Mouse (Mus musculus) thymus, postnatal 4 days (tissue): ENCODE measurements around the gene Hmga2.
"Not testable (repeated sequence)": the region's sequence is repeated elsewhere in the genome, so short reads cannot be mapped to it uniquely, and the experiment has no call there.

Experiments used
- DNase-seq: peaks from one replicate; pipeline ENCODE4 v3.0.0; 2021

Hmga2 gene

GRCm38 (mm10) chr10:120389707-120390106 lies 86.6 kb downstream of the Hmga2 start:
- no peak for DNase-seq

GRCm38 (mm10) chr10:120388966-120389365 lies 87.3 kb downstream of the Hmga2 start:
- no peak for DNase-seq

GRCm38 (mm10) chr10:120388400-120388871 lies 87.8 kb downstream of the Hmga2 start:
- no peak for DNase-seq

GRCm38 (mm10) chr10:120387105-120387504 lies 89.2 kb downstream of the Hmga2 start:
- DNase-seq, result no peak

- no peak for DNase-seq
These were observed 91.3 kb downstream of the Hmga2 start for GRCm38 (mm10) chr10:120384797-120385600.

GRCm38 (mm10) chr10:120384040-120384439 lies 92.2 kb downstream of the Hmga2 start:
- DNase-seq, result no peak

GRCm38 (mm10) chr10:120377795-120378194 lies 98.5 kb downstream of the Hmga2 start:
- DNase-seq, result no peak

GRCm38 (mm10) chr10:120377327-120377752 lies 98.9 kb downstream of the Hmga2 start:
- peak; percentile 14 for DNase-seq

- DNase-seq, result no peak
These were observed 100.8 kb downstream of the Hmga2 start for GRCm38 (mm10) chr10:120375438-120375837.

GRCm38 (mm10) chr10:120371215-120371614 lies 105.1 kb downstream of the Hmga2 start:
- no peak for DNase-seq

GRCm38 (mm10) chr10:120369187-120369805 lies 107.0 kb downstream of the Hmga2 start:
- no peak for DNase-seq

GRCm38 (mm10) chr10:120366173-120366592 lies 110.1 kb downstream of the Hmga2 start:
- DNase-seq, result not testable (repeated sequence)

GRCm38 (mm10) chr10:120365380-120366172 lies 110.7 kb downstream of the Hmga2 start:
- DNase-seq, result no peak

- DNase-seq, result no peak
These were observed 112.2 kb downstream of the Hmga2 start for GRCm38 (mm10) chr10:120363983-120364582.

- DNase-seq, result not testable (repeated sequence)
These were observed 112.8 kb downstream of the Hmga2 start for GRCm38 (mm10) chr10:120363298-120363982.

- no peak for DNase-seq
These were observed 121.7 kb downstream of the Hmga2 start for GRCm38 (mm10) chr10:120354523-120355030.

- no peak for DNase-seq
These were observed 130.9 kb downstream of the Hmga2 start for GRCm38 (mm10) chr10:120345325-120345724.

GRCm38 (mm10) chr10:120344558-120345318 lies 131.5 kb downstream of the Hmga2 start:
- no peak for DNase-seq

GRCm38 (mm10) chr10:120339906-120340305 lies 136.4 kb downstream of the Hmga2 start:
- not testable (repeated sequence) for DNase-seq

- no peak for DNase-seq
These were observed 136.9 kb downstream of the Hmga2 start for GRCm38 (mm10) chr10:120339324-120339723.

GRCm38 (mm10) chr10:120338841-120339240 lies 137.4 kb downstream of the Hmga2 start:
- no peak for DNase-seq
